Mouse (Mus musculus): ENCODE data around the gene Ssr3. TPM values are rescaled to one million over a fixed set of nuclear protein-coding genes. Genes with fewer than 3 reads are reported as not detected.
"Not testable (repeated sequence)": the region's sequence is repeated elsewhere in the genome, so short reads cannot be mapped to it uniquely, and the experiment has no call there.

Ssr3 gene
- polyA plus RNA-seq, 1 experiment from 2014 or later, result 245 TPM

DNA sequence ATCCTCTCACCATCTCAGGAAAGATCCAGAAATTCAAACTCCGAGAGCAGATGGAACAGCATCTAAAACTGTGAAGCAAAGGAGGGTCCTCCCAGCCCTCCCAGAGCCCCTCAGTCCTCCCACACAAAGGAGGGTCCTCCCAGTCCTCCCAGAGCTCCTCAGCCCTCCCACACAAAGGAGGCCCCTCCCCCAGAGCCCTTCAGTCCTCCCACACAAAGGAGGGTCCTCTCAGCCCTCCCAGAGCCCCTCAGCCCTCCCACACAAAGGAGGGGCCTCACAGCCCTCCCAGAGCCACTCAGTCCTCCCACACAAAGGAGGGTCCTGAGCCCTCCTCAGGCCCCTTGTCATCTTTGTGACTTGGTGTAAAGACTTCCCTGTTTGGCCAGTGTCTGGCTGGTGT is 2.7 kb upstream of the Ssr3 start:
- DNase-seq (ENCODE audit: low spot score), result peak; percentile 31
- not testable (repeated sequence) for H3K36me3 ChIP-seq; H3K4me3 ChIP-seq; H3K9me3 ChIP-seq (replicated peaks); H3K27me3 ChIP-seq (ENCODE audit: low read depth, poor library complexity, severe bottlenecking)
- WGBS, result 77% methylated on average over 1 of the region's 1 CpGs
- Histone ChIP-seq H3K4me1 (peaks cover 10% of the 10 kb centered on the region), H3K27ac (replicated peaks) (0 out of 2 replicates have a peak overlapping the region, but pooled peaks have one; percentile 61)

DNA sequence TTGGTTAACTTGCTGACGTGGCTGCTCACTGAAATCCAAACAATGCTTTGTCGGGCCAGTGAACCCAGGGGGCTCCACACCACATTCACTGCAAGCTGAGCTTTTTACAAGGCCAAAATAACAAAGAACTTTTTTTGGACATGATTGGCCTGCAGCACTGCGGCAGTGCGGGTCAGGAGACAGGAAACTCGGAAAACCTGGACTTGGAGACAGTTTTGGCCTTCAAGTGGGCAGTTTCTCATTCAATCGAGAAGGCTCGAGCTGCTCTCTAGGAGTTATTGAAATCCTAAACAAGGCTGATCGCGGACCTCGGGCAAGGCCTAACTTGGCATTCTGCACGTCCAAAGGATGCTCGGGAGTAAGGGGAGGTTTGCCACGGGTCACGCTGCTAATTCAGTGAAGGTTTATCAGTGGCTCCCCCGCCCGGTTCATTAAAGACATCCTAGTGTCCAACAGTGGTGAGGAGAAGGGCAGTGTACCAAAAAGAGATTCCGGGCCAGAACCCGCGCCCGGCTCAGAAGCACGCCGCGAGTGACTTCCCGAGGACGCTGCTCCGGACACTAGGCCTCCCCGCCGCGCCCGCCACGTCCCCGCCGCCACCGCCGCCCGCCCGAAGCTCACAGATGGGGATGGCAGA is 521 bp downstream of the Ssr3 start:
- peak overlapping the region; percentile 96 for H3K27ac ChIP-seq (replicated peaks)
- H3K36me3 ChIP-seq, result peaks cover 38% of the 10 kb centered on the region
- DNase-seq (ENCODE audit: low spot score), result no peak
- H3K4me1 ChIP-seq, result peaks cover 10% of the 10 kb centered on the region
- WGBS, result under 1% methylated on average over 37 of the region's 37 CpGs
- H3K9me3 ChIP-seq (replicated peaks), result no peaks in the 10 kb centered on the region
- H3K27me3 ChIP-seq (ENCODE audit: low read depth, poor library complexity, severe bottlenecking), result no peaks in the 10 kb centered on the region
- H3K4me3 ChIP-seq, result peak overlapping the region; percentile 86

DNA sequence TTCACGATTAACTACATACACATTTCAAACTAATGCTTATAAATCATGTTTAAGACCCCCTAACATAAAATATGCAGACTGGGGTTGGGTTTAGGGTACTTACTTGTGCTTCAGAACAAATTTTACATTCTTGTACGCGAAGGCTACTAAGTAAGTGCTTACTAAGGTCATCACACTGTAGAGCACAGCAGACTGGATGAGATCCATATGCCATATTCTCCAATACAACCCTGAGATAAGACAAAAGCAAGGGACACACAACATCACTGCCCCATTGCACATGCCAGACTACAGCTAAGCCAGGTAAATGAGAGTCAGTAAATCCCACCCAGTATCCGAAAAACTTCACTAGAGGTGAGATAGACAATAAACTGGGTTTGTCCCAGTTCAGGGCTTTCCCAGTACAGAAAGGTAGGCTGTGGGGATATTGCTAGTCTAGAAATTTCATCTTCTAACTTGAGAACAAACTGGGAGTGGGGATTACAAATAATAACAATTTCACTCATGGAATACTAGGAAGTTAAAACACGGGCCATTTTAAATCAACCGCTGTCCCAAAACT is 1.1 kb downstream of the Ssr3 start:
- Histone ChIP-seq H3K9me3 (replicated peaks) (no peaks in the 10 kb centered on the region), H3K36me3 (peaks cover 44% of the 10 kb centered on the region), H3K4me3 (peak overlapping the region; percentile 86), H3K4me1 (peaks cover 10% of the 10 kb centered on the region), H3K27ac (replicated peaks) (peak overlapping the region; percentile 96), H3K27me3 (ENCODE audit: low read depth, poor library complexity, severe bottlenecking) (no peaks in the 10 kb centered on the region)
- DNase-seq (ENCODE audit: low spot score), result no peak
- WGBS, result 46% methylated on average over 6 of the region's 6 CpGs

DNA sequence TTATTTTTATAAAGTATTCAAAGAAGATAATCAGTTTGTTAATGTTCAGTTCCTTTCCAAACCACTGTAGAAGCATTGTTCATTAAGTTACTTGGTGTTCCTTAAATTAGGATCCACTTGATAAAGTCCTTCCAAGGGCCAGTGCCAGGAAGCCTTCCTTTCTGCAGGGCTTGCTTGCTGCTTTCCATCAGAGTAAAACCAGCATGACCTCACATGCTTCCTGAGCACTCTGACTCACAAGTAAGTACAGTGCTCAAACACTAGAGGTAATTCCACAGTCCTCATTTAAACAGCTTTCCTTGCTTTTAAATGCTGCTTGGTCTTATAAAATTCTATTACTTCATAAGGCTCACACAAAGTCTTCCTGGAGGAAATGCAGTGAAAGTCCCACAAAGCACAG is 6.7 kb downstream of the Ssr3 start:
- DNase-seq (ENCODE audit: low spot score), result no peak

DNA sequence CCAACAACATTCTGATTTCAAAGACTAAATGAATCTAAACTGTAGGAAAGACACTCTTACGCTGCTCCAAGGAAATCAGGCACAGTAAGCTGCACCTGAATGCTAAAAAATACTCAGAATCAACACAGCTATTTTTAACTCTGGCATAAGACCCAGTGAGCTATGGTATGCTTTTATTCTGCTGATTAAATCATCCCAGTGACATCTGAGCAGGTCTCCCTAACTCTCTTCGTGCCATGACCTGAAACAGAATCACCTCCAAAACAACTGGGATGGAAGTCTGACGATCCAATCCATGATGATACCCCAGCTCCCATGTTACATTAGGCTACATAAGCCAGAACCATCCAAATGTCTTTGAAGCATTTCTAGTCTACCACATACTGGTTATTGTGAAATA is 8.0 kb downstream of the Ssr3 start:
- Histone ChIP-seq H3K9me3 (replicated peaks) (no peaks in the 10 kb centered on the region), H3K4me3 (no peak overlapping the region), H3K27ac (replicated peaks) (no peak overlapping the region), H3K27me3 (ENCODE audit: low read depth, poor library complexity, severe bottlenecking) (no peaks in the 10 kb centered on the region), H3K36me3 (peaks cover 98% of the 10 kb centered on the region), H3K4me1 (no peaks in the 10 kb centered on the region)
- WGBS, result 98% methylated on average over 3 of the region's 3 CpGs
- DNase-seq (ENCODE audit: low spot score), result no peak

More for the DNA sequence above, 6.7 kb downstream of the Ssr3 start:
- Histone ChIP-seq H3K4me3 (no peak overlapping the region), H3K27me3 (ENCODE audit: low read depth, poor library complexity, severe bottlenecking) (no peaks in the 10 kb centered on the region), H3K9me3 (replicated peaks) (no peaks in the 10 kb centered on the region), H3K4me1 (peaks cover 4% of the 10 kb centered on the region; the same call in 1 of the 2 replicates), H3K27ac (replicated peaks) (no peak overlapping the region), H3K36me3 (peaks cover 99% of the 10 kb centered on the region)

DNA sequence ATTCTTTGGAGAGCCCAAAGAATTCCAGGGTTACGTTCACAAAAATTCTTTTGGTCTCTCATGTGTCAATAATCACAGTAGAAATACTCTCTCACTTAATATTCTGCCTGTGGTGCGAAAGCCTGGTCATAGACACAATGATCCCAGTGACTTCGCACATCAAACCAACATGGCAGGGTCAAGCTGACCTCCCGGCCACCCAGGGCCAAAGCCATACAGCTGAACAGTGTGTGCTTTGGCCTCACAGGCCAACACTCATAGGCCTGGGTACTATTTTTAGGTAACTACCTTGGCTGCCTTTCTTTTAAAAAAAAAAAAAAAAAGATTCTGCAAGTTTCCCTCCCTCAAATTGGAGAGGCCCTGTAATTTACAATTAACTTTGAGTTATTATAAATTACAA is 11.3 kb downstream of the Ssr3 start:
- 89% methylated on average over 4 of the region's 4 CpGs for WGBS
- Histone ChIP-seq H3K9me3 (replicated peaks) (no peaks in the 10 kb centered on the region), H3K27ac (replicated peaks) (no peak overlapping the region), H3K4me1 (no peaks in the 10 kb centered on the region), H3K4me3 (no peak overlapping the region), H3K27me3 (ENCODE audit: low read depth, poor library complexity, severe bottlenecking) (no peaks in the 10 kb centered on the region), H3K36me3 (peaks cover 94% of the 10 kb centered on the region)
- no peak for DNase-seq (ENCODE audit: low spot score)

DNA sequence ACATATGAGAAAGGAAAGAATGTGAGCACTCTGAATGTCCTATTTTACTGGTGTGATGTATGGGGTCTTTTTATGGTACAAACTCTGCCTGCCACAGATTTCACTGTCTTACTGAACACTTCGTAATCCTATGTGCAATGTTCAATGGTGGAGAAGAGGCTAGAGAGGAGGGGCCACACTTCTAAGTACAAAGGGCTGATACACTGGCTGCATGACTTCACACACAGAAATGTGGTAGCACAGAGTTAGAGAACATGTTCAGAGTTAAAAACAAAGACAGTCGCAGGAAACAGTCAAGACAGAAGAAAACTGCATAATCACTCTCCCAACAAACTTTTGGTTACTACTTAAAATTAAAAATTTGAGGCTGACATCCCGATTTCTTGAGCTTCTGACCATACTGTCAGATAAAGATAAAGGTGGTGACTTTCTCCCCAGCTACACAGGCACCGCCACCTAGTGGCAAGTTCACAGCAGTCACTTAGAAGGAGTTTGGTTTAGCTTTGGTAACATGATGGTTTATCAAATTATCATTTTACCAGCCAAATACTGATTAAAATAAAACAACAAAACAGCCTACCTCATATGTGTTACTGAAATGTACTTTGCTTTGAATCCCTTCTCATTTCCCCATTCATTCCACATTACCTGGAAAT is 12.4 kb downstream of the Ssr3 start:
- H3K27ac ChIP-seq (replicated peaks), result no peak overlapping the region
- 79% methylated on average over 4 of the region's 4 CpGs for WGBS
- peaks cover 90% of the 10 kb centered on the region for H3K36me3 ChIP-seq
- H3K27me3 ChIP-seq (ENCODE audit: low read depth, poor library complexity, severe bottlenecking), result no peaks in the 10 kb centered on the region
- no peak overlapping the region for H3K4me3 ChIP-seq
- 0 out of 2 replicates have a peak, but pooled peaks cover 1% of the 10 kb centered on the region for H3K4me1 ChIP-seq
- DNase-seq (ENCODE audit: low spot score), result no peak
- no peaks in the 10 kb centered on the region for H3K9me3 ChIP-seq (replicated peaks)

DNA sequence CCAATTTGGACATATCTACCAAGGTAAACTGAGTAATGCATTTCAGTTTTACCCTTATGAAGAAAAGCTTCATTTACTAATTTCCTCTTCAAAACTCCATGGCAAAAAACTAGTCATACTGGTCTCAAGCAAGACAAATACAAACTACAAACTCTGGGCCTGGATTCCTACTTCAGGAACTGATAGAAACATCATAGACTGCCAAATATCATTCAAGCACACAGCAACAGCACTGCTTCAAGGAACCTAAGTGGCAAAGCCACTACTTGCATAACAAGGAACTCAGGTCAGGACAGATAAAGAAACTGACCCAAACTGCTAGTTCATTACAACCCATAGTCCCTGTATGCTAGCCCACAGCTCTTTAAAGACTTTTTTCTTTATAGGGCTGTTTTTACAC is 13.7 kb downstream of the Ssr3 start:
- Histone ChIP-seq H3K4me3 (no peak overlapping the region), H3K4me1 (peaks cover 12% of the 10 kb centered on the region), H3K9me3 (replicated peaks) (no peaks in the 10 kb centered on the region), H3K27ac (replicated peaks) (no peak overlapping the region), H3K27me3 (ENCODE audit: low read depth, poor library complexity, severe bottlenecking) (no peaks in the 10 kb centered on the region), H3K36me3 (peaks cover 81% of the 10 kb centered on the region)
- DNase-seq (ENCODE audit: low spot score), result no peak

DNA sequence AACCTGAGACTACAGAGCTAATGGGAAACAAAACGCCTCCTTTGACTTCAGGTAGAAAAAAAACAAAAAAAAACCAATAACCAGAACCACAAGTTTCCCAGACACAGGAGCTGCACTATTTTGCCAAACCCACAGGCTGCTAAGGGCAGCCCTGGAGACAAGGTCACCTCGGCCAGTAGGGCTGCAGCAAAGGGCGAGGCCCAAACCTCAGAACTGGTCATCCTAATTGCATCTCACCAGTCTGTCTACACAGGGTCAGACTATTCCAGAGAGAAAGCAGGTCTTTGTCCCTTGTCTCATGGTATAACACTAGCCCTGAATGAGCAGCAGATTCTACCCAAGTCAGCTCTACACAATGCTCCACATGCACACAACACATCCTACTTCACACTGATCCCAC is 17.7 kb downstream of the Ssr3 start:
- no peaks in the 10 kb centered on the region for H3K9me3 ChIP-seq (replicated peaks)
- H3K27ac ChIP-seq (replicated peaks), result no peak overlapping the region
- no peak for DNase-seq (ENCODE audit: low spot score)
- peaks cover 18% of the 10 kb centered on the region for H3K4me1 ChIP-seq
- WGBS, result 78% methylated on average over 3 of the region's 3 CpGs
- no peak overlapping the region for H3K4me3 ChIP-seq
- H3K36me3 ChIP-seq, result peaks cover 77% of the 10 kb centered on the region
- no peaks in the 10 kb centered on the region for H3K27me3 ChIP-seq (ENCODE audit: low read depth, poor library complexity, severe bottlenecking)

DNA sequence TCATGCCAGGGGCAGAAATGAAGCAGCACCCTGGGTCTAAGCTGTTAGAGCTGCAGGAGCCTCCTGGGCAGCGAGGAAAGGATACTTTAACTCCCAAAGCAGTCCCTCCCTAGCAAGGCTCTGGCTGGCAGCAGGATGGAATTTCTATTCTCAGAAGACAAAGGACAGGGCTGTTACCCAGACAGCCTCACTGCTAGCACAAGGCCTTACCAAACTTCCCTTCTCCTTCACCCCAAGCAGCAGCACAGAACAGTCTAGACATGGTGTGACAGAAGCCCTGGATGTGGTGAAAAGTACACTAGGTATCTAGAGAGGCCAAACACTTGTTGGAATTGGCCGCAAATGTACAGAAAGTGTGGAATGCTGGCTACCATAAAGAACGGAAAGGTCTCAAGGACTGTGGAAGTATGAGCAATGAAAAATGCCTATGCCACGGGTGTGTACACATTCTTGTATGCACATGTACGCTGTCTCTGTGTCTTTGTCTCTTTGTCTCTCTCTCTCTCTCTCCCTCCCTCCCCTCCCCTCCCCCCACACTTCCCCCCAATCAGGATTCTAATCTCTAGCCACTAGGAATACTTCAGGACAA is 18.7 kb downstream of the Ssr3 start:
- no peak for DNase-seq (ENCODE audit: low spot score)
- Histone ChIP-seq H3K36me3 (peaks cover 69% of the 10 kb centered on the region), H3K27ac (replicated peaks) (peak overlapping the region; percentile 49), H3K4me3 (no peak overlapping the region), H3K4me1 (peaks cover 18% of the 10 kb centered on the region), H3K9me3 (replicated peaks) (no peaks in the 10 kb centered on the region), H3K27me3 (ENCODE audit: low read depth, poor library complexity, severe bottlenecking) (no peaks in the 10 kb centered on the region)
- 70% methylated on average over 5 of the region's 5 CpGs for WGBS

DNA sequence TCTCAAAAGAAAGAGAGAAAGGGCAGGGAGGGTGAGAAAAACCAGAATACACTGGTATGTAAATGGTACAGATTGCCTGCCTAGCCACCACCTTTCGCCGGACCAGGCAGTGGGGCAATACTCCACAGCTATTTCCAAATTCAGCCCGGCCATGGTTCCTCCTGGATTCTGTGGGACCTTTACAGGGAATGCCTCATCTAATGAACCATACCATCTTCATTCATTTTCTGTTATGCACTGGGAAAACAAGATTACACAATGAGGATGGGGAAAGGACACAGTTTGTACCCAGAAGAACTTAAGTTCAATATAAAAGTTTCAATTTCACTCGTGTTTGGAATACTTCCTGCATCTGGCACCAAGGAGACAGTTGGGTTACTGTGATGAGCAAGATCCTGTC is 19.9 kb downstream of the Ssr3 start:
- peaks cover 66% of the 10 kb centered on the region for H3K36me3 ChIP-seq
- 96% methylated on average over 4 of the region's 4 CpGs for WGBS

DNA sequence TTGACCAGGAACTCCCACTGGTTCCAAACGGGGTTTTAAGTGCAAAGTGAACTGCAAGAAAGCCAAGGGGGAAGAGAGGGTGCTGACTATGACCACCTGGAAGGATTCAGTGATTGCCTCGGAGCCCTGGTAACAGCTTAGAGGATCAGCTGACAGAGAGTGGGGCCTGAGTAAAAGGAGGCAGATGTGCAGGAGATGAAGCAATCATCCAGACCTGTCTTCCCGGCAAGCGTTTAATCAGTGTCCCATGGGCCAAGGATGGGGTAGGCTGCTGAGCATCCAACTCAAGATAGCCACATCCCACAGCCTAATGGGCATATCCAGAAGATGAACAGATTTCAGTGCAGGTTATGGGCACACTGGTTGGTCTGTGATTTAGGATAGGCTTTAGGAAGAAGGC is 24.5 kb downstream of the Ssr3 start:
- peaks cover 44% of the 10 kb centered on the region for H3K36me3 ChIP-seq
- DNase-seq (ENCODE audit: low spot score), result no peak

More for the DNA sequence above, 19.9 kb downstream of the Ssr3 start:
- no peak overlapping the region for H3K4me3 ChIP-seq
- H3K27me3 ChIP-seq (ENCODE audit: low read depth, poor library complexity, severe bottlenecking), result no peaks in the 10 kb centered on the region
- DNase-seq (ENCODE audit: low spot score), result no peak
- peaks cover 24% of the 10 kb centered on the region for H3K4me1 ChIP-seq
- no peaks in the 10 kb centered on the region for H3K9me3 ChIP-seq (replicated peaks)
- H3K27ac ChIP-seq (replicated peaks), result no peak overlapping the region

More for the DNA sequence above, 24.5 kb downstream of the Ssr3 start:
- Histone ChIP-seq H3K27me3 (ENCODE audit: low read depth, poor library complexity, severe bottlenecking) (no peaks in the 10 kb centered on the region), H3K9me3 (replicated peaks) (no peaks in the 10 kb centered on the region), H3K4me1 (0 out of 2 replicates have a peak, but pooled peaks cover 5% of the 10 kb centered on the region), H3K27ac (replicated peaks) (0 out of 2 replicates have a peak overlapping the region, but pooled peaks have one; percentile 19), H3K4me3 (no peak overlapping the region)
- 63% methylated on average over 4 of the region's 4 CpGs for WGBS
